Comparison of ENCODE assay signal across 9 mouse cellular contexts in genomic region chr19:32869053-32869680, GRCm38 (mm10).
DNase-seq lines count a peak whose midpoint lies in the region; ATAC-seq and TF ChIP-seq lines count a peak whose summit lies in the region.
"Had no signal": no experiment of that assay in that cellular context is flagged by ENCODE, and none has a peak within 500 bp of the region (broad histone marks: within the 10 kb centered on the region; RNA-seq: fewer than 3 reads in every experiment).

No protein-coding gene starts in this region.

- H3K9ac ChIP-seq in kidney, embryonic 14.5 days (ENCODE audit: low read depth, low read length): no peak overlapping the region
- H3K9ac ChIP-seq in MEL (ENCODE audit: control insufficient read depth, low read depth, low read length, poor library complexity, severe bottlenecking): no peak overlapping the region
- H3K9ac ChIP-seq: neural tube, embryonic 13.5 days had no signal

- no peak for ATAC-seq in kidney, embryonic 14.5 days (ENCODE audit: low FRiP score, low TSS enrichment)

- TF ChIP-seq POLR2A in MEL (IDR thresholded peaks at IDR 0.05; ENCODE audit: control insufficient read depth in 1 of 2, insufficient read depth in 1 of 2, low read depth in 1 of 2, low read length in 2 of 2, poor library complexity in 1 of 2): no peak

- TF ChIP-seq RAD21 in MEL (IDR thresholded peaks at IDR 0.05; ENCODE audit: low read depth, low read length): no peak

- H3K4me3 ChIP-seq in kidney, embryonic 14.5 days (ENCODE audit: low read length): no peak overlapping the region
- no peak overlapping the region for H3K4me3 ChIP-seq in MEL (ENCODE audit: control insufficient read depth in 1 of 2, insufficient read depth in 1 of 2, low read depth in 2 of 2, low read length in 2 of 2)
- H3K4me3 ChIP-seq in limb, embryonic 10.5 days: no peak overlapping the region
- H3K4me3 ChIP-seq: neural tube, embryonic 13.5 days had no signal

- no peaks in the 10 kb centered on the region for H3K27me3 ChIP-seq in kidney, embryonic 14.5 days (ENCODE audit: control insufficient read depth, insufficient read depth, low read length)
- no peaks in the 10 kb centered on the region for H3K27me3 ChIP-seq in MEL (ENCODE audit: control insufficient read depth in 1 of 2, insufficient read depth in 2 of 2, low read length in 2 of 2)
- H3K27me3 ChIP-seq in limb, embryonic 10.5 days (ENCODE audit: low read depth, poor library complexity, severe bottlenecking): peaks cover 5% of the 10 kb centered on the region; the same call in 1 of the 2 replicates

- H3K9me3 ChIP-seq in kidney, embryonic 14.5 days (ENCODE audit: control insufficient read depth, low read length): no peaks in the 10 kb centered on the region
- H3K9me3 ChIP-seq in MEL (replicated peaks; ENCODE audit: insufficient read depth, low read length): no peaks in the 10 kb centered on the region
- no peaks in the 10 kb centered on the region for H3K9me3 ChIP-seq in limb, embryonic 10.5 days (replicated peaks)
- H3K9me3 ChIP-seq: neural tube, embryonic 13.5 days had no signal

- no peaks in the 10 kb centered on the region for H3K36me3 ChIP-seq in kidney, embryonic 14.5 days (ENCODE audit: control insufficient read depth, insufficient read depth, low read length)
- H3K36me3 ChIP-seq in MEL (ENCODE audit: control insufficient read depth in 1 of 2, insufficient read depth in 2 of 2, low read length in 2 of 2): peaks cover 0 to 13% of the 10 kb centered on the region in 2 experiments; a peak in 2 of 4 replicates
- no peaks in the 10 kb centered on the region for H3K36me3 ChIP-seq in limb, embryonic 10.5 days
- H3K36me3 ChIP-seq: neural tube, embryonic 13.5 days had no signal

- TF ChIP-seq EP300 in MEL (IDR thresholded peaks at IDR 0.05; ENCODE audit: low read depth in 1 of 2, low read length in 2 of 2): peak in 1 of 2 experiments; percentile 37; a peak in 2 of 4 replicates

- no peak overlapping the region for H3K27ac ChIP-seq in kidney, embryonic 14.5 days (ENCODE audit: low read depth, low read length)
- no peak overlapping the region for H3K27ac ChIP-seq in MEL (ENCODE audit: control insufficient read depth, low read depth, low read length)
- H3K27ac ChIP-seq in limb, embryonic 10.5 days: no peak overlapping the region
- H3K27ac ChIP-seq: neural tube, embryonic 13.5 days had no signal

- DNase-seq in kidney, adult 18-20 months: peak; percentile 4
- peak; percentile 66 for DNase-seq in MEL (ENCODE audit: low read depth, low spot score)
- DNase-seq in kidney, adult 9 months: peak; percentile 38
- DNase-seq in natural killer cell, adult 2 months (ENCODE audit: low spot score in 2 of 2): peak; percentile 67 to 81
- DNase-seq in cerebellum, adult 18-20 months: no peak
- no peak for DNase-seq in limb, embryonic 10.5 days (ENCODE audit: low spot score)
- DNase-seq: embryo, embryonic 11 days had no signal

- TF ChIP-seq CTCF in MEL (IDR thresholded peaks at IDR 0.05 in 2 of 3, conservative IDR thresholded peaks at IDR 0.05 in 1 of 3; ENCODE audit: control insufficient read depth in 1 of 3, insufficient read depth in 1 of 3, low read depth in 2 of 3, low read length in 3 of 3, poor library complexity in 1 of 3, severe bottlenecking in 1 of 3): no peak

- 46% methylated on average over 10 of the region's 10 CpGs for WGBS in kidney, embryonic 14.5 days
- 48% methylated on average over 10 of the region's 10 CpGs for WGBS in limb, embryonic 10.5 days

- H3K79me2 ChIP-seq in MEL (ENCODE audit: control insufficient read depth, insufficient read depth, low read length, poor library complexity): no peaks in the 10 kb centered on the region

- H3K4me1 ChIP-seq in kidney, embryonic 14.5 days (ENCODE audit: control insufficient read depth, insufficient read depth, low read length): 0 out of 2 replicates have a peak, but pooled peaks cover 4% of the 10 kb centered on the region
- H3K4me1 ChIP-seq in MEL (ENCODE audit: control insufficient read depth in 1 of 2, insufficient read depth in 2 of 2, low read length in 2 of 2): peaks cover 9% of the 10 kb centered on the region in 2 experiments
- H3K4me1 ChIP-seq in limb, embryonic 10.5 days: peaks cover 13% of the 10 kb centered on the region

- no peak overlapping the region for H3K4me2 ChIP-seq in kidney, embryonic 14.5 days (replicated peaks; ENCODE audit: low read depth, low read length)
- H3K4me2 ChIP-seq: neural tube, embryonic 13.5 days had no signal

TF ChIP-seq in MEL, 35 proteins besides CTCF, POLR2A, EP300 and RAD21:
- TF ChIP-seq GATA1 (IDR thresholded peaks at IDR 0.05; ENCODE audit: low read depth, low read length): 0 out of 2 replicates have a peak, but pooled peaks have one; percentile 33
- no peak for TF ChIP-seq USF2 (IDR thresholded peaks at IDR 0.05; ENCODE audit: borderline replicate concordance in 1 of 2, insufficient read depth in 1 of 2, low read depth in 1 of 2, low read length in 2 of 2)

Comparison
In these comparisons a context has a peak if more than half of its experiments do, and no peak if none do; other contexts are left out.
1. DNase-seq: peak in kidney, adult 18-20 months (single experiment), MEL (single experiment), kidney, adult 9 months (single experiment) and natural killer cell, adult 2 months (2 of 2); none in cerebellum, adult 18-20 months (0 of 2) and limb, embryonic 10.5 days (single experiment).